Mouse (Mus musculus) c-Kit-positive CD71-negative TER-119-negative erythroid progenitor cells, embryonic 14.5 days (primary cell): Measurements from ENCODE around the gene Lrrc73.

Experiments used
- DNase-seq: peaks from one replicate; pipeline ENCODE4 v3.0.0-alpha.2; 2013; ENCODE audit warnings: low read depth

The Lrrc73 gene

DNA sequence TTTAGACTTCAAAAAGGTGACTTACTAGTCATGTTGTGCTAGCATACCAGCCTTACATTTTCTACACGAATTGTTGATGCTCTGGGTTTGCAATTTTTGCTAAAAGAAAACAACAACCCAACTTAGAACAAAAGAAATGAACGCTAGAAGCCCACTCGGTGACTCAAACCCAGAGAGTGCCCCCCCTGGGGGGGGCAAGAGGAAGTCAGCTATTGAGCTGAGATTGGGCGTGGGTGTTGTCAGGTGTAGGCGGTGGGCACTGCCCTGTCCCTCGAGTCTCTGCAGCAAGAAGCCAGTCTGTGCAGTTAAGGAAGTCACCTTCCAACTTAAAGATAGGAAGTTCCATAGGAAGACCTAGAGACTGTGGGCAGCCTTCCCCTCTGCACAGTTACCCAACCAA, 43.3 kb downstream of the Lrrc73 start:
- no peak for DNase-seq

DNA sequence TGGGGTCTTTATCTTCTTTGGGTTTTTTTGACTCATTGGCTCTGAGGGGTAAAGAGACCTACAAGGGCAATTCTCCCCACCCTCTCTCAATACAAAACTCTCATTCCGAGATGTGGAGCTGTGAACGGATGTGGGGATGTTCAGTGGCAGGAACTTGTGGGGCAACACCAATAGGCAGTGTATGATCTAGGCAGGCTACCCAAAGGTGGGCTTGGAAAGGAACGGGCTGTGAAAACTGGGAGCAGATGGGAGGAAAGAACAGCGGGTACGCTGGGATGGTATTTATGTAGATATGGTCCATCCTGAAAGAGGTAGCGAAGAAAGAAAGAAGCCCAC, 43.7 kb downstream of the Lrrc73 start:
- no peak for DNase-seq

DNA sequence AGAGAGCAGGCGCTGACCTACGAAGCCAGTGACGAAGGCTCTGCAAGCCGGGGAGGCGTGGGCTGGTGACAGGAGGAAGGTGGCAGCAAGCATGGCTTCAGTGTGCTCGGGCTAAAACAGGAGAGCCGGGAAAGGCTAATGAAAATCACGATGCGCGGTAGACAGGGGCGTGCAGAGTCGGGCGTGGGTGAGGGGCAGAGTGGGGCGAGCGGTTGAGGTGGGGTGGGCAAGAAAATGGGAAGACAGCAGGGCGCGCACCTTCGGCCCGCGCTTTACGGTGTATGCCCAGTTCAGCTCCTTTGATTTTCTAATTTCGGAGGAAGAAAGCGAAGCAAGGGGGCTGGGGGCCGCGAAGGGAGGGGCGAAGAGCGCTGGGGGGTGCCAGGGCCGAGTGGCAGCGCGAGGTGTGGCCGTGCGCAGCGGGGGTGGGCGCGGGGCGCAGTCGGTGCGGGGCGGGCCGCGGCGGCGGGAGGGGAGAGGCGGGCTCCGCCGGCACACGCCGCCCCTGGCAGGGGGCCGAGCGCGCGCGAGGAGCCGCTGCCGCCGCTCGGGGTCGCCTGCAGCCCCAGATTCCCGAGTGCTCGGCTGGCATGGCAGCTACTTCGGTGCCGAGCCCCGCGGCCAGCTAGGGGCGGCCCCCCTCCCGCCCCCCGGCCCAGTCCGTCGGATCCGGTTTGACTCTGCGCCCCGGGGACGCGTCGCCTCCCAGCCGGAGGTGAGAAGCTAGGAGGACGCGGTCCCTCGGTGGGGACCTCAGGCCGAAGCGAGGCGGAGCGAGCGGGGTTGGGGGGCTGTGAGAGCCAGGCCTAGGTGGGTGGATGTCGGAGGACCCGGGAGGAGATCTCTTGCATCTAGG, 44.3 kb downstream of the Lrrc73 start, which contains the start of gene Dlk2:
Gene Dlk2, plus strand, starts transcription at position 58 of the 856 bp plus-strand sequence.
- DNase-seq: no peak

DNA sequence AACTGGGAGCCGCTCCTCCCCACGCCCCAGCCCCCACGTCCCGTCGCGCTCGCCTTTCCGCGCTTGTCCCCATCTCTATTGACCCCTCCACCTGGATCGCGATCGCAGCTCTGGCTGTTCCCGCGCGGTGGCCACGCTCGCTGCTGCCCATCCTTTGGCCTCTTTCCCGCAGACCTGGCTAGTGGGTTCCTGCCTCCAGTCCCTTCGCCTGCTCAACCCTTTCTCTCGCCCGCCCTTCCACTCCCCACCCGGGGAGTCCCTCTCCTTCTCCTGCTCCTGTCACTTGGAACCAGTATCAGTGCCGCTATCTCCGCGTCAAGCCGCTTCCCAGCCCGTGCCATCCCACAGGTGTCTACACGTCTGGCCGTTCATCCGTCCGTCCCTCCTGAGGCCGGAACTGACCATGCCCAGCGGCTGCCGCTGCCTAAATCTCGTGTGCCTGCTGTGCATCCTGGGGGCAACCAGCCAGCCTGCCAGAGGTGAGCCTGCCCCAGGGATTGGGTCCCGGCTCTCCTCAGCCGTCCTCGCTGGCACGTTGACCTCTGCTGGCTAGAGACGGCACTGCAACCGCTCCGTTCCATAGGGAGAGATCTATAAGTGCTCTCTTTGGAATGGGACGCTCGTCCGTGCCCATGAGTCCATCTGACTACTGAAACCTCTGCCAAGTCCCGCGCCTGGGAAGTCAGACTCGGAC, 45.0 kb downstream of the Lrrc73 start:
- DNase-seq: peak; percentile 50

DNA sequence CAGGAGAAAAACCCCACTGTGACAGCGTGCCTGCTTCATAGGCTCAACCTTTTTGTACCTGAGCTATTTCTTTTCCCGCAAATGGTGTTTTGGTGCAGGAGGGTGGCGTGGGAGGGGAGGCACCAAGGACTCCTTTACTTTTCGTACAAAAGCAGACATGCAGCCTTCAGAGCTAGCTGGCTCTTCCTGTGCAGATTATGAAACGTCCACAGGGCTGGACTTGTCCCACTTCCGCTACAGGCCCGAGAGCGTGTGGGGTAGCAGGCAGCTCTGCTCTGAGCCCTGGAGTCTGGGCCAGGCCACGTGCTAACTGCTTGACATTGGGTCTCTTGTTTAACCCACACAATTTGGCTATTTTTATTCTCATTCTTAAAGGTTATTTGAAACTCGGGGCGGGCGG, 48.6 kb downstream of the Lrrc73 start:
- DNase-seq: no peak

DNA sequence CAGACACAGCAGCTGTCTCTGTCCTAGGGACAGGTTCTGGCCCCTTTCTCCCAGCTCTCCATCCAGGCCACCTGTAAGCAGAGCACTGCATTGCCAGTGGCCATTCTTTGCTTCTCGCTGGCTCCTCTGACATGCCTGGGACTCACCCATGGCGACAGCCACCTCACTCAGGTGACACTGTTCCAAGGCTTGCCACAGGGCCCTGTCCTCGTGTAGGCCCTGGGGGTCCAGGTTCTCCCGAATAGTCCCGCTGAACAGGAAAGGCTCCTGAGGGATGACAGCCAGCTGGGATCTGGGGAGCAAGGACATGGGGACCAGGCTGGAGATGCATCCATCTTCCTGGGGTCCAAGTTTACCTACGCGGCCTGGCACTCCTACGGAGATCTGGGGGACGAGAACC, 50.9 kb downstream of the Lrrc73 start:
- DNase-seq: no peak
